Mouse (Mus musculus): ENCODE data around the gene E030025P04Rik. TPM values are rescaled to one million over a fixed set of nuclear protein-coding genes. Genes with fewer than 3 reads are reported as not detected.

The E030025P04Rik gene
- polyA plus RNA-seq, 1 experiment from 2014 or later: not detected

- peak overlapping the region; percentile 24; the same call in 1 of the 2 replicates for H3K4me2 ChIP-seq (ENCODE audit: low read depth)
- peak overlapping the region; percentile 35 for H3K9ac ChIP-seq (ENCODE audit: low read length)
- DNase-seq (ENCODE audit: low spot score) (peak; percentile 54), ATAC-seq (ENCODE audit: insufficient read depth, low FRiP score, low TSS enrichment) (peak; percentile 89)
- peak overlapping the region; percentile 61 for H3K27ac ChIP-seq (ENCODE audit: low read depth, low read length)
- H3K27me3 ChIP-seq (ENCODE audit: control insufficient read depth, insufficient read depth, low read length): no peaks in the 10 kb centered on the region
- no peak overlapping the region for H3K4me3 ChIP-seq (ENCODE audit: low read depth, low read length)
- peaks cover 39% of the 10 kb centered on the region for H3K4me1 ChIP-seq (ENCODE audit: control insufficient read depth, insufficient read depth, low read length)
- 7% methylated on average over 11 of the region's 11 CpGs for WGBS
- H3K36me3 ChIP-seq (ENCODE audit: control insufficient read depth, insufficient read depth, low read length): no peaks in the 10 kb centered on the region
- no peaks in the 10 kb centered on the region for H3K9me3 ChIP-seq (ENCODE audit: control insufficient read depth, low read length)
These were observed 36.5 kb downstream of the E030025P04Rik start for GRCm38 (mm10) chr11:109107518-109108205.

GRCm38 (mm10) chr11:109106751-109107150 is 37.4 kb downstream of the E030025P04Rik start:
- peak overlapping the region; percentile 4; the same call in 1 of the 2 replicates for H3K4me2 ChIP-seq (ENCODE audit: low read depth)
- H3K36me3 ChIP-seq (ENCODE audit: control insufficient read depth, insufficient read depth, low read length): no peaks in the 10 kb centered on the region
- 4% methylated on average over 8 of the region's 8 CpGs for WGBS
- no peaks in the 10 kb centered on the region for H3K27me3 ChIP-seq (ENCODE audit: control insufficient read depth, insufficient read depth, low read length)
- H3K4me1 ChIP-seq (ENCODE audit: control insufficient read depth, insufficient read depth, low read length): peaks cover 39% of the 10 kb centered on the region
- no peak overlapping the region for H3K4me3 ChIP-seq (ENCODE audit: low read depth, low read length)
- H3K9me3 ChIP-seq (ENCODE audit: control insufficient read depth, low read length): no peaks in the 10 kb centered on the region
- no peak overlapping the region for H3K9ac ChIP-seq (ENCODE audit: low read length)
- H3K27ac ChIP-seq (ENCODE audit: low read depth, low read length): peak overlapping the region; percentile 61
- ATAC-seq (ENCODE audit: insufficient read depth, low FRiP score, low TSS enrichment) (peak; percentile 80), DNase-seq (ENCODE audit: low spot score) (peak; percentile 78)

- Histone ChIP-seq H3K9ac (ENCODE audit: low read length) (no peak overlapping the region), H3K27me3 (ENCODE audit: control insufficient read depth, insufficient read depth, low read length) (no peaks in the 10 kb centered on the region), H3K9me3 (ENCODE audit: control insufficient read depth, low read length) (no peaks in the 10 kb centered on the region), H3K4me2 (ENCODE audit: low read depth) (no peak overlapping the region), H3K36me3 (ENCODE audit: control insufficient read depth, insufficient read depth, low read length) (no peaks in the 10 kb centered on the region), H3K4me3 (ENCODE audit: low read depth, low read length) (no peak overlapping the region), H3K27ac (ENCODE audit: low read depth, low read length) (peak overlapping the region; percentile 61), H3K4me1 (ENCODE audit: control insufficient read depth, insufficient read depth, low read length) (peaks cover 39% of the 10 kb centered on the region)
- WGBS: 17% methylated on average over 5 of the region's 5 CpGs
- ATAC-seq (ENCODE audit: insufficient read depth, low FRiP score, low TSS enrichment): no peak
- DNase-seq (ENCODE audit: low spot score): peak; percentile 33
These were observed 38.0 kb downstream of the E030025P04Rik start for GRCm38 (mm10) chr11:109106181-109106580.

- no peak overlapping the region for H3K9ac ChIP-seq (ENCODE audit: low read length)
- no peak overlapping the region for H3K4me3 ChIP-seq (ENCODE audit: low read depth, low read length)
- no peaks in the 10 kb centered on the region for H3K27me3 ChIP-seq (ENCODE audit: control insufficient read depth, insufficient read depth, low read length)
- no peaks in the 10 kb centered on the region for H3K36me3 ChIP-seq (ENCODE audit: control insufficient read depth, insufficient read depth, low read length)
- no peaks in the 10 kb centered on the region for H3K9me3 ChIP-seq (ENCODE audit: control insufficient read depth, low read length)
- 94% methylated on average over 3 of the region's 3 CpGs for WGBS
- no peak overlapping the region for H3K27ac ChIP-seq (ENCODE audit: low read depth, low read length)
- H3K4me2 ChIP-seq (ENCODE audit: low read depth): no peak overlapping the region
- ATAC-seq (ENCODE audit: insufficient read depth, low FRiP score, low TSS enrichment): no peak
- H3K4me1 ChIP-seq (ENCODE audit: control insufficient read depth, insufficient read depth, low read length): peaks cover 32% of the 10 kb centered on the region
- DNase-seq (ENCODE audit: low spot score): no peak
These were observed 40.8 kb downstream of the E030025P04Rik start for GRCm38 (mm10) chr11:109103386-109103785.

GRCm38 (mm10) chr11:109102646-109103045 is 41.5 kb downstream of the E030025P04Rik start:
- no peak overlapping the region for H3K9ac ChIP-seq (ENCODE audit: low read length)
- no peaks in the 10 kb centered on the region for H3K36me3 ChIP-seq (ENCODE audit: control insufficient read depth, insufficient read depth, low read length)
- peaks cover 31% of the 10 kb centered on the region for H3K4me1 ChIP-seq (ENCODE audit: control insufficient read depth, insufficient read depth, low read length)
- ATAC-seq (ENCODE audit: insufficient read depth, low FRiP score, low TSS enrichment) (no peak), DNase-seq (ENCODE audit: low spot score) (no peak)
- H3K27ac ChIP-seq (ENCODE audit: low read depth, low read length): no peak overlapping the region
- H3K4me3 ChIP-seq (ENCODE audit: low read depth, low read length): no peak overlapping the region
- 93% methylated on average over 8 of the region's 8 CpGs for WGBS
- no peak overlapping the region for H3K4me2 ChIP-seq (ENCODE audit: low read depth)
- no peaks in the 10 kb centered on the region for H3K27me3 ChIP-seq (ENCODE audit: control insufficient read depth, insufficient read depth, low read length)
- no peaks in the 10 kb centered on the region for H3K9me3 ChIP-seq (ENCODE audit: control insufficient read depth, low read length)

GRCm38 (mm10) chr11:109100266-109100665 is 43.9 kb downstream of the E030025P04Rik start:
- ATAC-seq (ENCODE audit: insufficient read depth, low FRiP score, low TSS enrichment): no peak
- H3K4me3 ChIP-seq (ENCODE audit: low read depth, low read length): no peak overlapping the region
- no peak overlapping the region for H3K9ac ChIP-seq (ENCODE audit: low read length)
- no peaks in the 10 kb centered on the region for H3K27me3 ChIP-seq (ENCODE audit: control insufficient read depth, insufficient read depth, low read length)
- no peaks in the 10 kb centered on the region for H3K36me3 ChIP-seq (ENCODE audit: control insufficient read depth, insufficient read depth, low read length)
- peaks cover 12% of the 10 kb centered on the region for H3K4me1 ChIP-seq (ENCODE audit: control insufficient read depth, insufficient read depth, low read length)
- H3K9me3 ChIP-seq (ENCODE audit: control insufficient read depth, low read length): no peaks in the 10 kb centered on the region
- no peak overlapping the region for H3K27ac ChIP-seq (ENCODE audit: low read depth, low read length)
- no peak overlapping the region for H3K4me2 ChIP-seq (ENCODE audit: low read depth)
- WGBS: 87% methylated on average over 6 of the region's 6 CpGs
- DNase-seq (ENCODE audit: low spot score): no peak

GRCm38 (mm10) chr11:109091821-109092220 is 52.3 kb downstream of the E030025P04Rik start:
- no peaks in the 10 kb centered on the region for H3K36me3 ChIP-seq (ENCODE audit: control insufficient read depth, insufficient read depth, low read length)
- no peaks in the 10 kb centered on the region for H3K9me3 ChIP-seq (ENCODE audit: control insufficient read depth, low read length)
- ATAC-seq (ENCODE audit: insufficient read depth, low FRiP score, low TSS enrichment) (no peak), DNase-seq (ENCODE audit: low spot score) (no peak)
- no peaks in the 10 kb centered on the region for H3K4me1 ChIP-seq (ENCODE audit: control insufficient read depth, insufficient read depth, low read length)
- WGBS: 61% methylated on average over 5 of the region's 5 CpGs
- H3K4me2 ChIP-seq (ENCODE audit: low read depth): no peak overlapping the region
- no peak overlapping the region for H3K9ac ChIP-seq (ENCODE audit: low read length)
- H3K4me3 ChIP-seq (ENCODE audit: low read depth, low read length): no peak overlapping the region
- no peaks in the 10 kb centered on the region for H3K27me3 ChIP-seq (ENCODE audit: control insufficient read depth, insufficient read depth, low read length)
- H3K27ac ChIP-seq (ENCODE audit: low read depth, low read length): no peak overlapping the region

Other genes starting within 250 kb of the E030025P04Rik start
- gene Axin2, start 224.0 kb downstream of the E030025P04Rik start, polyA plus RNA-seq (2014; fragmentation: Nextera tagmentation; extraction: Ambion mirVana): 16.4 and 21.2 TPM in 2 replicates
- gene Rgs9, start 153.8 kb upstream of the E030025P04Rik start, polyA plus RNA-seq (2014; fragmentation: Nextera tagmentation; extraction: Ambion mirVana): 1.1 and 1.5 TPM in 2 replicates
- gene Gna13, start 218.5 kb upstream of the E030025P04Rik start, polyA plus RNA-seq (2014; fragmentation: Nextera tagmentation; extraction: Ambion mirVana): 19.9 and 23.4 TPM in 2 replicates

All from neural tube, embryonic 11.5 days (tissue).